Mouse (Mus musculus): ENCODE measurements around the gene Rgs6.

- no peak for TF ChIP-seq EP300 (IDR thresholded peaks at IDR 0.05; ENCODE audit: low read depth)
- no peak for TF ChIP-seq CTCF (IDR thresholded peaks at IDR 0.05; ENCODE audit: low read depth)
Measured at GRCm38 (mm10) chr12:83127955-83128354, 539.9 kb downstream of the Rgs6 start.

All from liver, embryonic 14.5 days (tissue).